Mouse (Mus musculus): ENCODE measurements at regions not wholly inside any gene's neighbourhood (a gene's known extent, or its start where the extent isn't known, plus 50 kb on each side); places are given as distances from the start of the nearest gene placed in this dataset.
A peak's percentile ranks its signal among the peaks of the same experiment; 100 is the strongest.

- DNase-seq (ENCODE audit: low spot score in 2 of 2) = no peak
- intact Hi-C loops (cut with DNase I) = no loop called here
Observed at GRCm38 (mm10) chr6:100356617-100357399, 69.5 kb upstream of the Rybp start.

- intact Hi-C loops (cut with DNase I) = no loop called here
- no peak for DNase-seq (ENCODE audit: low spot score in 2 of 2)
Observed at GRCm38 (mm10) chr6:100355858-100356257, 68.6 kb upstream of the Rybp start.

GRCm38 (mm10) chr6:100347481-100347880 is 60.2 kb upstream of the Rybp start:
- intact Hi-C loops (cut with DNase I) = no loop called here
- no peak for DNase-seq (ENCODE audit: low spot score in 2 of 2)

- DNase-seq (ENCODE audit: low spot score in 2 of 2) = no peak
- intact Hi-C loops (cut with DNase I) = no loop called here
Observed at GRCm38 (mm10) chr6:100345073-100345472, 57.8 kb upstream of the Rybp start.

- peak; percentile 13 for DNase-seq (ENCODE audit: low spot score in 2 of 2)
- intact Hi-C loops (cut with DNase I) = no loop called here
Observed at GRCm38 (mm10) chr6:100341305-100342290, 54.3 kb upstream of the Rybp start.

GRCm38 (mm10) chr6:100338291-100338690 is 51.0 kb upstream of the Rybp start:
- intact Hi-C loops (cut with DNase I) = no loop called here
- no peak for DNase-seq (ENCODE audit: low spot score in 2 of 2)

Measured in left cerebral cortex, postnatal 25 days (tissue).